Mouse (Mus musculus): ENCODE results near the gene Pcnx3.

DNA sequence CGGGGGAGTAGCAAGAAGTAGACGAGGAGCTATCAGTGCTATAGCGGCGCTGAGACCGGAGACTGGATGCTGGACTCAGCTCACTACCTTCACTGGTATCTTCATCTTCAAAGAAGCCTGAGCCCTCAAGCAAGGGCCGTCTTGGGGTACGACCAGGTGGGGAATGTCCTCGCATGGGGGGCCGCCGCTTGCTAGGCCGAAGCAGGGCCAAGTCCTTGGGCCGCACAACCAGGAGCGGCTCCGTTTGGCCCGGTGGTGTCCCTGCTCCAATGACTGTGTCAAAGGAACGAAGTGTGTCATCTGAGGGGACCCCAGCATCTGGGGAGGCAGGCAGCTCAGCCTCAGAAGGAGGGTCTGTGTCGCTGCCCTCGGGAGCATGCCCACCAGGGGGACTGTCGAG is 3.3 kb downstream of the Pcnx3 start:
- no peak for TF ChIP-seq FOSL1 (IDR thresholded peaks at IDR 0.05; ENCODE audit: insufficient read depth, low read length, poor library complexity, severe bottlenecking)
- TF ChIP-seq CTCF (IDR thresholded peaks at IDR 0.05; ENCODE audit: control insufficient read depth, insufficient read depth, insufficient read length): no peak
- TF ChIP-seq MAX (IDR thresholded peaks at IDR 0.05): no peak
- no peak for TF ChIP-seq USF1 (IDR thresholded peaks at IDR 0.05; ENCODE audit: low read depth)
- no peak for TF ChIP-seq CEBPB (IDR thresholded peaks at IDR 0.05; ENCODE audit: low read depth)
- TF ChIP-seq MYOG (IDR thresholded peaks at IDR 0.05; ENCODE audit: control insufficient read depth, extremely low read depth, insufficient read length): no peak
